Mouse (Mus musculus): ENCODE measurements around the gene Psmf1. TPM values are rescaled to one million over a fixed set of nuclear protein-coding genes. Genes with fewer than 3 reads are reported as not detected.
A peak's percentile ranks its signal among the peaks of the same experiment; 100 is the strongest.

The Psmf1 gene
- total RNA-seq (2021), result 35.7 and 41.0 TPM in 2 replicates
- long read RNA-seq, transcript Psmf1-201 (7 exons, 3,809 nt), result major isoform, 28 of 32 reads
- long read RNA-seq, partial matches to known transcripts, result 1 of 32 reads
- long read RNA-seq, other reads (novel, unspliced or antisense), result 3 of 32 reads

DNA sequence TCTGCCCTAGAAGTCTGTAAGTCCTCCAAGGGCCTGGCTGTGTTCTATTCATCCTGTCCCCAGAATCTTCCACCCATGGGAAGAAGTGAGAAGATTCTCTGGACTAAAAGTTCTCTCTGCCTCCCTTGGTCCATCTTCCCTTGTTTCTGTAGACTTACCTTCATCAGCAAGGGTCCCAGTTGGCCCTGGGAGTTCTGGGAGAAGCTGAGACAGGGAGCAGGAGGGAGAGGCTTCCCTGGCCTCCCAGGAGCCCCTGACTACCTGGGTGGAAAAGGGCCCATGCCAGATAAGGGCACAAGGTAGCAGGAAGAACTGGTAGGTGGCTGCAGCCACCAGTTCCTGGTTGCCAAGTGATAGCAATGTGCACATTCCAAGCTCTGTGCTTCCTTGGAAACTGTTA lies at the start of gene Psmf1:
Gene Psmf1 (minus strand): TSS at position 342 of the 400 bp plus-strand sequence.
- no peak for DNase-seq

DNA sequence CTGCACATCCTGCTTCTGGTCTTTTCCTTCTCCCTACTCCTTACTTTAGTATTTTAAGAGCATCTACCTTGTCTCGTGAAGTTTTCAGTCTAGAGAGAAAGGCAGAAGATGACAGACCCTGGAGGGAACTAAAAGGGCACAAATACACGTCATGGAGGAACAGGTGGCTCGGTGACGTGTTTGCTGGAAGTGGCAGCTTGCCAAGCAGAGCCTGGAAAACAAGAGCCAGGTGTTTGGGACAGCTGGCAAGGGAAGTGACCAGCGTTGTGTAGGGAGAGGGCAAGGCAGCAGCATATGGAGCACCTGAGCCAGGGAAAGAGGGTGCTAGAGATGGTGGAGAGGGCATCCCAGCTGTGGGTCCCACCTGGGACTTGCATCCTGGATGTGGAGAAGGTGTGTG lies 47.2 kb upstream of the Psmf1 start:
- no peak for DNase-seq

DNA sequence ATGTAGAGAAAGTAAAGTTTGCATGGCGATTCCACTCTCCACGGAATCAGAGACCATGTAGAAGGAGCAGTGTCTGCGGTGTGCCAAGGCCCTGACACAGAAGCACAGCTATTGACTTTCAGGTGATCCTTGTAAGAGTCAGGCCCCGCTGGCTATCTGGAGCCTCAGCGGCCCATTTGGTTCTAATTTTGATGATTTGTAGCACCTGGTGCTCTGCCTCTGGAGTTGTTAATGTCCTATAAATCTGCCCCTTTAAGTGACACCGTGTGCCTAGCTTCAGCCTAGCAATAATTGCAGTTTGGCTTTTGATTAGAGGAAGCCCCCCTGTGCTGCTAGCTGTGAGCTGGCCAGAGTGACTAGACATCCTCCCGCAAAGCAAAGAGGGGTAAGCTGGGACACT lies 46.2 kb upstream of the Psmf1 start:
- DNase-seq, result no peak

DNA sequence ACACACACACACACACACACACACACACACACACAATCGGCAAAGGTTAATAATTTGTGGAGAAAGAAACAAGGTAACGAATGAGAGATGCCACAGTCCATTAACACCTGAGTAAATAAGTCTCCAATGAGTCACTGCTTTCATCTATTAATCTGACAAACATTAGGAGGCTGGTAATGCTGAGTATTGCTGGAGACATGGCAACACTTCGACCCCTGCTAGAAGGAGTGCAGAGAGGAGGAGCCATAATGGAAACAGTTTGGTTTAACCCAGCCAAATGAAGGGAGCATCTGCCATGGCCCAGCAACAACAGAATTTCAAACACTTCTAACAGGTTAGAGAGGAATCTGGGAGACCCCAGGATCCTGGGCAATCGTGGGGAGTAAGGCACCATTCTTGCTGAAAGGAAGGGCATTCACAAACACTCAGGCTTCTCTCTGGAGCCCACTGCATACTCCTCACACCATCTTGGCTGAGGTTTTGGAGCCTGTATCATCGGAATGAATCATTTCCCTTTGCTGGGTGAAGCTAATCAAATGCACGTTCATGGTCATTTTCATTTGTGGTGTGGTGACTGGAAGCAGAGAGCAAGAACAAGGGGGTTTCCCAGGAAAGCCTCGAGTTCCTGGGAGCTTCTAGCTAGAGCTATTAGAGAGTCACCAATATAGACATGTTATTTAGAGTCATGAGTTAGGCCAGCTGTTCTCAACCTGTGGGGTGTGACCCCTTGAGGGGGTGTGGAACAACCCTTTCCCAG lies 44.4 kb upstream of the Psmf1 start:
- no peak for DNase-seq

DNA sequence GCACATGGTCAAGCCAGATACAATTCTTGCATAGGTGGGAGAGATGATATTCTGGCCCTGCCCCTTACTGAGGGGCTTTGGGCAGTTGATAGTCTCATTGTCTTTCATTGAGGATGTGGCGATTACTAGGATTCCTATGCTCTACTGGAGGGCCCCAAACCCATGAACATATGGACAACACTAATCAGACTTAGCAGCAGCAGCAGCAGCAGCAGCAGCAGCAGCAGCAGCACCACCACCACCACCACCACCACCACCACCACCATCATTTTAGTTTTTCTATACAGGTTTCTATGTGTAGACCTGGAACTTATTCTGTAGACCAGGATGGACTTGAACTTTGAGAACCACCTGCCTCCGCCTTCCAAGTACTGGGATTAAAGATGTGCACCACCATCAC lies 39.5 kb upstream of the Psmf1 start:
- no peak for DNase-seq

DNA sequence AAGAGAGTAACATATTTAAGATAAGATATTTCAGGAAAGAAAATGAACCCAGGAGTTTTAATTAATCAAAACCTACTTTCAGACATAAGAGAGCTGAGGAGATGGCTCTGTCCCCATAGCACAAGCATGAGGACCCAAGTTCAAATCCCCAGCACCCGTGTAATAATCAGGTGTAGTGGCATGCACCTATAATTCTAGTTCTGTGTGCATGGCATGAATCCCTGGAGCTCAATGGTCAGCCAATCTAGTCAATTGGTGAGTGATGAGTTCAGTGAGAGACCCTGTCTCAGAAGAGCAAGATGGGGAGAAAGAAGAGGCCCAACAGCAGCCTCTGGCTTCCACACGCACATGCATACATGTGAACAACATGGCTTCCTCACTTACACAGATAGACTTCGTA lies 33.4 kb upstream of the Psmf1 start:
- no peak for DNase-seq

DNA sequence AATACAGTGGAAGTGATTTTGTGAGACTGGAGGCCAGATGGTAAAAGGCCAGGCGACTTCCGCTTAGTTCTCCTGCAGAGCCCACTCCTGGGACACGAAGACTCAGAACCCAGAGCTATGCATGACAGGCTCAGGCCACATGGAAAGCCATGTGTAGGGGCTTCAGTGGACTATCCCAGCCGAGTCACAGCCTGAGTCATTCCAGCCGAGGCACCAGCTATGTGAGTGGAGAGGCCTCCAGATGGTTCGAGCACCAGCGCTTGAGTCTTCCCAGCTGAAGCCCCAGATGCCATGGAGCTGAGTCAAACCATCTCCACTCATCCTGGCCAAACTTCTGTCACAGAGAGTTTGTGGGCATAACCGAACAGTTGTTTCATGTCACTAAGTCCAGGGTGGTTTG lies 29.5 kb upstream of the Psmf1 start:
- DNase-seq, result no peak

DNA sequence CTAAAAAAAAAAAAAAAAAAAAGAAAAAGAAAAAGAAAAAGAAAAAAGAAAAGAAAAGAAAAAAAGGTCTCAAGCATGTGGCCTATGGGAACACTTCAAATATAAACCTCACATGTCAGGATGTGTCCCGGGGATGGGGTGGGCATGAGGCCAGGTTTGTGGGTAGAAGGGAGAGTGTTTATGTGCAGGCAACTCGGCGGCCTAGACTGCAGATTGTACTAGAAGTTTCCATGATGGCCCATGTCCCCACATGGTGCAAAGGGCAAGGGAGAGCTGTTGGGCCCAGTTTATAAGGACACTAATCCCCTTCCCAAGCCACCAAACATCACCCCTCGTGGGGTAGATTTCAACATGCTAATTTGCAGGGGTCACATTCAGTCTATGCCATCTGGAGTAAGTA lies 28.2 kb upstream of the Psmf1 start:
- no peak for DNase-seq

DNA sequence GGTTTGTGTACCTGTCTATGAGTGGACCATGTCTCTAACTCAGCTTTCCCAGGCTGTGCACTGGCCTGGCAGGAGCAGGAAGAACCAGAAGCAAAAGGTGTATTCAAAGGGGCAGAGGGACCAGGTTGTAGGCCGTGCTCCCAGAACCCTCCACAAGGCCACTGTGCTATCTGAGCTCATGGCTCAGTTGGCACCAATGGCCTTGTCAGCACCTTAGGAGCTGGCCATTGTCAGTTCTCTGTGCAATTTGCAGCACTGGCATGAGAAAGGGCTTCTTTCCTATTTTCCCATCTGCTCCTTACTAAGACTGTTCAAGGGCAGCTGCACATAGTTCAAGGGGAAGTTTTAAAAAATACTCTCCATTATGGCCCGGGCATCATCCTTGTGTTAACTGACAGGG lies 20.6 kb upstream of the Psmf1 start:
- no peak for DNase-seq

DNA sequence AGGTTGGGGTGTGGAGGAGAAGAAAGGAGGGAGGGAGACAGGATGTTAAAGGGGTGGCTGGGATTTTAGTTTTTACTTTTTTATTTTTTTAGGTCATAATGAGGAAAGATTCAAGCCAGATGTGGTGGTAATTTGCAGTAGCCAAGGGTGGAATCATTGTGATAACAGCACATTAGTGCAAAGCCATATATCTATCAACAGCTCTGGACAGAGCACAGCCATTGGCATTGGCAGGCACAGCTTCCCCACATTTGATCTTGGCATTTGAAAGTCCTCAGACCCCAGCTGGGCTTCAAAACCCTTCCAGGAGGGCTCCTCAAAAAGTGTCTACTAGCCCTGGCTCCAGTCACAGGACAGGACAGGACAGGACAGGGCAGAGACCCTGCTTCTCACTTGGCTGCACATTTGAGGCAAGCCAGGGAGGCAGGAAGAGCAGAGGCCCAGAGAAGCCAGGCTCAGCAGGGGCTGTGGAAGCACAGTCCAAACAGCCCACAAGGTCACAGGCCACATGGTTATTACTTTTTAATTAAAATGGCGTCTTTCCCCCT lies 14.9 kb upstream of the Psmf1 start:
- no peak for DNase-seq

DNA sequence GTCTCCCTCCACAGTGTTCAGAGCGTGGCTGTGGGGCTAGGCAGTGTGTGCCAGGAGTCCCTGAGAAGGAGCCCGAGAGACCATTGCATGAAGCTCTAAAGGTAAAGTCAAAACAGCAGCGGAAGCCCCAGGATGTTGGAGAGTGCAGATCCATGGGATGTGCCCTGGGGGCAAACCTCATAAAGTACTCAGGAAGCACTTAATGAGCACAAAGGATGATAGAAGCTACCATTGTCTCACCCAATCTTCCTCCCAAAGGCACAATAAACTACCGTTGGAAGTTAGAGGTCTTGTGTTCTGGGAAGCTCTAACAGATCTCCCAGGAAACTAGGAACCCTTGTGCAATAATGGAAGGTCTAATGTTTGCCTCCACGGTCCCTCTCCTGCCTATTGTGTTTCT lies 13.5 kb upstream of the Psmf1 start:
- no peak for DNase-seq

DNA sequence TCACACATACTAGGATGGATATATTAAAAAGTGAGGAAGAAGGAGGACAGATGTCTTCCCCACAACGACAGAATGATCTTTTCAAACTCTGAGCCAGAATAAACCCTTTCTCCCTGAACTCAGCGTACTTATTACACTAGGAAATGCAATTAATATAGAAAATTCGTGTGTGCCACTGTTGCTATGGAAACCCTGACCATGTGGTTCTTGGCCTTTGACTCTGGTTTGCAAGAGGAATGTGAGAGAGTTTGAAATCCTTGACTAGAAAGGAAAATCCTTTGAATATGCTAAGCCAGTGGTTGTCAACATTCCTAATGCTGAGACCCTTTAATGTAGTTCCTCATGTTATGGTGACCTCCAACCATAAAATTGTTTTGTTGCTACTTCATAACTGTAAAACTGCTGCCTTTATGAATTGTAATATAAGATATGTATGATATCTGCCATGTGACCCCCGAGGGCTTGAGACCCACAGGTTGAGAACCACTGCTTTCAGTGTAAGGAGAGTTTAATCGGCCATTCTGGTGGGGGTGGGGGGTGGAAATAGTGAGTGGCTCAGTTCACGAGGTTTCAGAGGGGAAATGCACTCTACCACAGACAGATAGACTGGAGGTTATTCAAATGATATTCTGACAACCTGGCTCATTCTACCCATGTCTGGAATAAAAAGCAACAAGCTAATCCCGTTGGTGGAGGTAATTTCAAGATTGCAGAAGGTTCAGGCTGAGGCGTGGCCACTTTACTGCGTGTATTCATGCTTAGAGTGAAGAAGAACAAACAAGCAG lies 12.5 kb upstream of the Psmf1 start:
- DNase-seq, result no peak

DNA sequence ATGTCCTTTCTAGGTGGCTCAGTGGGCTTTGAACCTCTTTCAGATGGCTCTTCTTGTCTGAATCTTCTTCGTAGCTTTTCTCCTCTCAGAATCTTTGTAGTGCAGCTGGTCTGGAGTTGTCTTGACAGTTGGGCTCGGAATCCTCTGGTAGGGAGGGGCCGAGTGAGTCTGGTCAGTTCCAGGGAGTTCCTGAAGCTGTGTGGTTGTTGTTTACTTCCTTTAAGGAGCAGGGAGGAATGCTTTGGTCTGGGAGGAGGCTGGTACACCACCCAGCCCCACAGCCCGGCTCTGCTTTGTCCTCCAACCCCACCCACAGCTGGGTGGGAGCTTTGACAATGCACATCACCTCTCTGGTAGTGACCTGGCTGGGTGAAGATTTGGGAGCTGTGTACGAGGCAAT lies 7.3 kb upstream of the Psmf1 start:
- DNase-seq, result no peak

DNA sequence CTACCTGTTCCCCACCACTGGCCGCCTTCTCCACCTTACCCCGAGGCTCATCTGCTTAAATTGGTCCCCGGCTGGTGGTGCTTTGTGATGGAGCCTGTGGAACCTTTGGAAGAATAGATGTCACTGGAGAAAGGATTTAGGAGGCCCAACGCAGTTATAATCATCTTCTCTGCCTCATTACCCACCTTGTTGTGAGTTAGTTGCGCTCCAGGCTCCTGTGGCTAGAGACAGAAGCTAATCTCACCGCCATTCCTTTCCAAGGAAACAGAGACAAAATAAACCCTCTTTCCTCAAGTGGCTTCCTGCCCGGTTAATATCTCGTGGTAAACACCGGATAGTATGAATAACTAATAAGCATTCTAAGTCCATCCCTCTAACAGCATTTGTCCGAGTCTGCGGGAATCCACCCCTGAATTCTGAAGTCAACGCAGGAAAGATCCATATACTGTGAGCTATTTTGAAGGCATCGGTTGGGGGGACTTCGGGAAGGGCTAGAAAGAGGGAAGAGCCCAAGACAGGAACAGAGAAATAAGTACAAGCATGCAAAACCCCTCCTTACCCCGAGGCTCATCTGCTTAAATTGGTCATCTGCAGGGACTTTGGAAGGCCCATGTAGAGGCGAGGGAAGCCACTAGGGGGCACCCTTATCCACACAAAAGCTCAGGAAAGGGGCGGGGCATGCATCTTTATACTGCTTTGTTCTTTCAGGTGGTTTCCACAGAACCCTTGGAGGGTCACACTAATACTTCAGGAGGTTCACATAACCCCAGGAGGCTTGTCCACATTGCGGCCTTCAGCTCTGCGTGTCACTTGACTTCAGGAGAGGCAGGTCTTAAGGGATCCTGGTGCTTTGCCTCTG lies 4.1 kb upstream of the Psmf1 start:
- DNase-seq, result peak; percentile 68

DNA sequence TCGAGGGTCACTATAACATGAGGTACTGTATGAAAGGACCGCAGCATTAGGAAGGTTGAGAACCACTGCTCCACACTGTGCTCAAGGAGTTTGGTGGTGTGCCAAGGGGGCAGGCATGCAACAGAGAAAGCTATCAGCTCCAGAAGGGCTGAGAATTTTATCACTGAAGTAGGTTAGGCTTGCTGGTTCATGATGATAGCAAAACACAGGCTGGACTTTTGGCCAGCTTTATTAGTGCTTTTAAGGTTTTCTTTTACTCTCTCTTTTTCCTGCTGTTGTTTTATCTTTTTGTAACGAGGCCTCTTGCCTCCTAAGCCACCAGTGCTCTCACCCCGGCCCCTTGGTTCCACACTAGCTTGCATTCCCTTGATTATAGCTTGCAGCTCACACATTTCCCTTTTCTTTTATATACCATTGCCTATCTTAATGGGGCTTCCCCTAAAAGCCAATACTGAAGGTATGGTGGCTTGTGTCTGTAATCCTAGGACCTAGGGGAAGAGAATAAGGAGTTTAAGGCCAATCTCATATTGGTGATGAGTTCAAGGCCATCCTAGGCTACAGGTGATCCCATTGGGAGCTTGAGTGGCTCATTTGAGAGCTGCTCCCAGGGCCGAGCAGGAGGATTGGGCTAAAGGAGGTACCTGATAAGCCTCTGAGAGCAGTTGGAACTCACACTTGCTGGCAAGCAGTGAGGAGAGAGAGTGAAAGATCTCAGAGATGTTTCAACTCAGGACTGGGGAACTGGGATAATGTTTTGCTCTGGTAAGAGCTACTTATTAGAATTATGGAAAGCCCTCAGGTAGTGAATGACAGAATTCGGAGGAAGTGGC lies 921 bp downstream of the Psmf1 start:
- no peak for DNase-seq

DNA sequence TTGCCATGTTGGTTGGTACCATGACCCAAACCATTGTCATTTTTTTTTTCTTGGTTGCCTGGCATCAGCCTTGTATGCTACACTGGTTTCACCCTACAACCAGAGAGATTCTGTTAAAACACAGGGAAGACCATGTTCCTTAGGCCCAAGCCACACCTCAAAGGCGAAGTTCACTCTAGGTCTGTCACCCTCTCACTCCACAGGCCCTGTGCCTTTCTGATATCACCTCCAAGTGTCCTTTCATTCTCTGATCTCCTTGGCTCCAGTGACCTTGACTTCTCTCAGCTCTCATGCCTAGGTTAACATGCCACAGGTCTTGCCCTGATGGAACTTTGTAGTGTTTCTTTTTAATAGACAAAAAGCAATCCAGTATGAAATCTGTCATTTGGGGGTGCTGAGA lies 1.9 kb downstream of the Psmf1 start:
- DNase-seq, result no peak

DNA sequence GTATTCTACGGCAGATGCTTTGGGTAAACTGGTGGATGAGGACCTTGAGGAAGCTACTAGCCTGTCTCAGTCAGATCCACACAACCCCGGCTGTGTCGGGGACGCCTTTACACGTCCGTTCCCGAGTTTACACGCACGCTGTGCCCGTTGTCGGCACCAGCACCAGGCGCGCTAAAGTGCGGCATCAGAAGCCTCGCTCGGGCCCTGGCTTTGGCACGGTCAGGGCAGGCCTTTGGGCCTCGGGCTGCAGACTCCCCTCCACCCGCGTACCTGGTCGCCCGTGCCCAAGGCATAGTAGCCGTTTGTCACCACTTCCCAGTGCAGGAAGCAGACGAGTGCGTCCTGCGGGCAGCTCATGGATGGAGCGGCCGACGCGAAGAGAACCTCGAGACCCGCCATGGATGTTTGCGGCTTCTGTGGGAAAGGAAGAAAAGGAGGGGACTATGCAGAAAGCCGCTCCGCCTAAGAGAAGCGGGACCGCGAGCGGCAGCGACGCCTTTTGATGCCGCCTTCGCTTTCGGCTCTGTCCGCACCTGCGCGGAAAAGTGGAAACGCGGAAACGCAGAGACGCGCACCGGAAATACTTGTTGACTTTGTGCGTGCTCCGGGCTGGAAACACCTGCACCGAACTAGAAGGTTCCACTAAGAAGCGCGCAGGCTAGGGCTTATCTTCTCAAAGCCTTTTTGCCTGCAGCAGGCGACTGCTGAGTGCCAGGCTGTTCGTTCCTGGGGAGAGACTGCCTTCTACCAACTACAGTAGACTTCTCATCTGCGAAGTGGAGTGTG lies 3.1 kb downstream of the Psmf1 start:
- peak; percentile 84 for DNase-seq

DNA sequence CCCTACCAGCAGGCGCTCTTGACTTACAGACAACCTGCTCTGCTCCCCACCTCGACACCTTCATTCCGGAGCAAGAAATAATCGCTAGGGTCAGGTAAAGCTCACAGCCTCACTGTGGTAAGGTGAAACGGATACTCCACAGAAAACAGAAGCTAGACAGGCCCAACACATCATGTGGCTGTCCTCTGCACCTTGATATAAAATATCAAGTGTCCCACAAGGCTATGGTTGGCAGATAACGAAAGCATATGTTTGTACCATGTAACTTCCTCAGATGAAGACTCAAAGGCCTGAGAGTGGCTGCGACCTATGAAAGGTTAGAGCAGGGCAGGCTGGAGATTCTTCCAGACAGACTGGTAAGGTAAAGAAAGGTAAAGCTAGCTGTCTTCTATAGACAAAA lies 4.5 kb downstream of the Psmf1 start:
- DNase-seq, result no peak

DNA sequence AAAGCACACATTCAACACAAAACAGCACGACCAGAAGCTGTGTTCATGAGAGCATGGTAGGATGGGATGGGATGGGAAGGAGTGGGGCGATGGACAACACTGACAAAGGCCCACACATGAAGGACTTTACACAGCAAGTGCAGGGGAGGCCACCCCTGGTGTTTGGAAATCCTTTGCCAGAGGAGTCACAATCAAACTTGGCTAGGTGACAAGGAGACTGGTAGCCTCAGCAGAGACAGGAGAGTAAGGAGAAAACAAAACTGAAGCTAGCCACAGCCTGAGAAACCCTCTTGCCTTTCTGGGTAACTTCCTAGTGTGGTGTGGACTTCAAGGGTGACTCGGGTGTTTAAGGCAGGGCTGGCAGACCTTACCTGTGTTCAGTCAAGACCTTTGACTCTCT lies 4.9 kb downstream of the Psmf1 start:
- no peak for DNase-seq

DNA sequence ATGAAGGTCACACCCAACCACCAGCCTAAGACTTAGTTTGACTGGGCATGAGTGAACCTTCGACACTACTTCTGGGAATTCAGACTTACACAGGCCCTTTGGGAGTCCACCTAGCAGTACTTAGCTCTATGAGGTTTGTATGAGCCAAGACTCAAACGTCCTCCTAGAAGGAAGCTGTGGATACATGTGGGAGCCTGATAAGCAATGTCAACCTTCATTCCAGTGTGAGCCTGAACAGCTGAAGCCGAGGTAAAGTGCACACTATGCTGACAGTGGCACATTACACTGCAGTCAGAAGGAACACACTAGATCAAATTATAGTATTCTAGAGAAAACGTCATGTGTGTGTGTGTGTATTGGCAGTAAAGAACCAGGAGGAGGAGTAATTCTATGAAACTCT lies 5.5 kb downstream of the Psmf1 start:
- no peak for DNase-seq

DNA sequence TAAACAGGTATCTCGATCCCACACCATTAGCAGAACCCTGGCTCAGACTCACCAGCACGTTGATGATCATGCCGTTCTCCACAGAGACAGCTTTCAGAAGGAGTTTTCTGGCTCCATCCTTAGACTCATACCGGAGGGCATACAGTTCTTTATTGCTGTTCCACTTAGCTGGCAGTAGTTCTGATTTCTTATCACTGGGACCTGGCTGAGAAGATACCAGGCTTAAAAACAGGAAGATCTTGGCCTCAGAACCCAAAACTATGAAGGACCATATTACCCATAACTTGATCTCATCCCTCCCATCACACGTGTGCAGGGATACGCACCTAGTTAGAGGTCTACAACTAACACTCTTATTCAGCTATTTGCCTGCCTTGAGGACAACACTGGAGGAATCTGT lies 8.6 kb downstream of the Psmf1 start:
- no peak for DNase-seq

Measured in adrenal gland, postnatal 25 days (tissue).